Comparison of ENCODE assay signal across 17 mouse cellular contexts in genomic region chr3:96168466-96169158, GRCm38 (mm10). TPM values are rescaled to one million over a fixed set of nuclear protein-coding genes. Genes with fewer than 3 reads are reported as not detected.
DNase-seq lines count a peak whose midpoint lies in the region; ATAC-seq and TF ChIP-seq lines count a peak whose summit lies in the region.
"Had no signal": no experiment of that assay in that cellular context is flagged by ENCODE, and none has a peak within 500 bp of the region (broad histone marks: within the 10 kb centered on the region; RNA-seq: fewer than 3 reads in every experiment).

No protein-coding gene starts in this region.

- no peak for TF ChIP-seq CTCF in gastrocnemius, adult 2 months (IDR thresholded peaks at IDR 0.05)
- TF ChIP-seq CTCF in MEL (IDR thresholded peaks at IDR 0.05 in 2 of 3, conservative IDR thresholded peaks at IDR 0.05 in 1 of 3; ENCODE audit: control insufficient read depth in 1 of 3, insufficient read depth in 1 of 3, low read depth in 2 of 3, low read length in 3 of 3, poor library complexity in 1 of 3, severe bottlenecking in 1 of 3), result no peak

- peaks cover 23% of the 10 kb centered on the region for H3K79me2 ChIP-seq in MEL (ENCODE audit: control insufficient read depth, insufficient read depth, low read length, poor library complexity)

- no peak for DNase-seq in gastrocnemius, adult 2 months
- DNase-seq in gastrocnemius, postnatal 10 days, result no peak
- DNase-seq in limb, embryonic 10.5 days (ENCODE audit: low spot score), result no peak
- no peak for DNase-seq in MEL (ENCODE audit: low read depth, low spot score)
- DNase-seq in cerebellum, adult 11 months, result no peak
- DNase-seq: adrenal gland, adult 2 months; cerebellum, adult 18-20 months; gastrocnemius, postnatal 36 days; kidney, adult 18-20 months; lung, adult 18-20 months; right cerebral cortex, postnatal 25 days; thymus, postnatal 25 days had no signal

- no peak overlapping the region for H3K4me2 ChIP-seq in limb, embryonic 15.5 days
- H3K4me2 ChIP-seq in heart, embryonic 14.5 days (ENCODE audit: low read length), result no peak overlapping the region
- H3K4me2 ChIP-seq: neural tube, embryonic 12.5 days had no signal

- peak overlapping the region; percentile 100 for H3K27ac ChIP-seq in gastrocnemius, adult 2 months
- H3K27ac ChIP-seq in limb, embryonic 15.5 days, result peak overlapping the region; percentile 18; the same call in 1 of the 2 replicates
- no peak overlapping the region for H3K27ac ChIP-seq in limb, embryonic 10.5 days
- no peak overlapping the region for H3K27ac ChIP-seq in MEL (ENCODE audit: control insufficient read depth, low read depth, low read length)
- H3K27ac ChIP-seq in heart, embryonic 14.5 days (replicated peaks in 1 of 2; ENCODE audit: control insufficient read depth in 1 of 2, insufficient read depth in 1 of 2, low read depth in 2 of 2, low read length in 2 of 2), result peak overlapping the region; percentile 35 to 44; a peak in 2 of 4 replicates
- H3K27ac ChIP-seq: neural tube, embryonic 12.5 days had no signal

- no peaks in the 10 kb centered on the region for H3K9me3 ChIP-seq in limb, embryonic 15.5 days
- no peaks in the 10 kb centered on the region for H3K9me3 ChIP-seq in limb, embryonic 10.5 days (replicated peaks)
- no peaks in the 10 kb centered on the region for H3K9me3 ChIP-seq in MEL (replicated peaks; ENCODE audit: insufficient read depth, low read length)
- no peaks in the 10 kb centered on the region for H3K9me3 ChIP-seq in heart, embryonic 14.5 days (ENCODE audit: control insufficient read depth, low read length)
- H3K9me3 ChIP-seq: neural tube, embryonic 12.5 days had no signal

- peaks cover 31% of the 10 kb centered on the region for H3K36me3 ChIP-seq in limb, embryonic 15.5 days
- H3K36me3 ChIP-seq in limb, embryonic 10.5 days, result peaks cover 37% of the 10 kb centered on the region
- H3K36me3 ChIP-seq in MEL (ENCODE audit: control insufficient read depth in 1 of 2, insufficient read depth in 2 of 2, low read length in 2 of 2), result peaks cover 0 to 17% of the 10 kb centered on the region in 2 experiments; a peak in 2 of 4 replicates
- peaks cover under 1% of the 10 kb centered on the region for H3K36me3 ChIP-seq in heart, embryonic 14.5 days (ENCODE audit: control insufficient read depth, insufficient read depth, low read length)

- TF ChIP-seq POLR2A in MEL (IDR thresholded peaks at IDR 0.05; ENCODE audit: control insufficient read depth in 1 of 2, insufficient read depth in 1 of 2, low read depth in 1 of 2, low read length in 2 of 2, poor library complexity in 1 of 2), result no peak

- WGBS in limb, embryonic 15.5 days, result 81% methylated on average over 12 of the region's 12 CpGs
- WGBS in limb, embryonic 10.5 days, result 88% methylated on average over 12 of the region's 12 CpGs
- 59% methylated on average over 12 of the region's 12 CpGs for WGBS in heart, embryonic 14.5 days

- TF ChIP-seq EP300 in MEL (IDR thresholded peaks at IDR 0.05; ENCODE audit: low read depth in 1 of 2, low read length in 2 of 2), result no peak

- no peak for TF ChIP-seq RAD21 in MEL (IDR thresholded peaks at IDR 0.05; ENCODE audit: low read depth, low read length)

- no peaks in the 10 kb centered on the region for H3K27me3 ChIP-seq in limb, embryonic 15.5 days
- H3K27me3 ChIP-seq in limb, embryonic 10.5 days (ENCODE audit: low read depth, poor library complexity, severe bottlenecking), result no peaks in the 10 kb centered on the region
- H3K27me3 ChIP-seq in MEL (ENCODE audit: control insufficient read depth in 1 of 2, insufficient read depth in 2 of 2, low read length in 2 of 2), result no peaks in the 10 kb centered on the region
- no peaks in the 10 kb centered on the region for H3K27me3 ChIP-seq in heart, embryonic 14.5 days (ENCODE audit: control insufficient read depth, insufficient read depth, low read length)
- H3K27me3 ChIP-seq: CH12.LX; neural tube, embryonic 12.5 days had no signal

- ATAC-seq in limb, embryonic 15.5 days (ENCODE audit: insufficient number of reproducible peaks, low FRiP score, low TSS enrichment, low read depth), result no peak
- ATAC-seq in heart, embryonic 14.5 days (ENCODE audit: insufficient number of reproducible peaks, insufficient read depth, low FRiP score, low read depth), result no peak

- no peak overlapping the region for H3K9ac ChIP-seq in limb, embryonic 15.5 days
- H3K9ac ChIP-seq in MEL (ENCODE audit: control insufficient read depth, low read depth, low read length, poor library complexity, severe bottlenecking), result no peak overlapping the region
- no peak overlapping the region for H3K9ac ChIP-seq in heart, embryonic 14.5 days (ENCODE audit: low read length)
- H3K9ac ChIP-seq: neural tube, embryonic 12.5 days had no signal

- H3K4me3 ChIP-seq in gastrocnemius, adult 2 months, result peak overlapping the region; percentile 60
- no peak overlapping the region for H3K4me3 ChIP-seq in limb, embryonic 15.5 days
- no peak overlapping the region for H3K4me3 ChIP-seq in limb, embryonic 10.5 days
- H3K4me3 ChIP-seq in MEL (ENCODE audit: control insufficient read depth in 1 of 2, insufficient read depth in 1 of 2, low read depth in 2 of 2, low read length in 2 of 2), result no peak overlapping the region
- H3K4me3 ChIP-seq in heart, embryonic 14.5 days (ENCODE audit: control insufficient read depth in 1 of 2, insufficient read depth in 1 of 2, low read depth in 1 of 2, low read length in 2 of 2), result no peak overlapping the region
- H3K4me3 ChIP-seq: neural tube, embryonic 12.5 days had no signal

- intact Hi-C loops in gastrocnemius, adult 2 months (cut with DNase I), result no loop called here

- H3K4me1 ChIP-seq in limb, embryonic 15.5 days, result peaks cover 22% of the 10 kb centered on the region
- H3K4me1 ChIP-seq in limb, embryonic 10.5 days, result peaks cover 26% of the 10 kb centered on the region
- H3K4me1 ChIP-seq in MEL (ENCODE audit: control insufficient read depth in 1 of 2, insufficient read depth in 2 of 2, low read length in 2 of 2), result peaks cover 8 to 18% of the 10 kb centered on the region in 2 experiments
- H3K4me1 ChIP-seq in heart, embryonic 14.5 days (ENCODE audit: control insufficient read depth in 2 of 2, insufficient read depth in 2 of 2, low read length in 2 of 2), result peaks cover 13 to 14% of the 10 kb centered on the region in 2 experiments

TF ChIP-seq in MEL, 35 proteins besides CTCF, POLR2A, EP300 and RAD21 (continues in another document):
- TF ChIP-seq TAL1 (IDR thresholded peaks at IDR 0.05; ENCODE audit: low read length), result no peak
- TF ChIP-seq GATA1 (IDR thresholded peaks at IDR 0.05; ENCODE audit: low read depth, low read length), result no peak
- TF ChIP-seq MXI1 (IDR thresholded peaks at IDR 0.05; ENCODE audit: low read depth, low read length), result no peak

RNA-seq across cellular contexts. Expression of gene Sf3b4, which starts 3.5 kb away (rescaled TPM):
- 10 to 100 TPM; 11.0 to 11.7 TPM for total RNA-seq in gastrocnemius, adult 2 months (2021)
- total RNA-seq in gastrocnemius, postnatal 10 days (2021), result 10 to 100 TPM; 18.4 to 22.5 TPM
- 148 TPM in 2 replicates for polyA plus RNA-seq in limb, embryonic 15.5 days (2015; fragmentation: Nextera tagmentation; extraction: Ambion mirVana)
- 290 and 304 TPM in 2 replicates for polyA plus RNA-seq in limb, embryonic 10.5 days (2016; fragmentation: Nextera tagmentation; extraction: Ambion mirVana)
- 135 and 157 TPM in 2 replicates for total RNA-seq in MEL (2012; rRNA removed)
- 100 to 1,000 TPM; 102 to 423 TPM for polyA plus RNA-seq in MEL (2012; ENCODE audit: insufficient read depth in 1 of 2, insufficient read length in 2 of 2, low read depth in 1 of 2, low replicate concordance in 2 of 2, missing spikeins in 1 of 2)
- polyA plus RNA-seq in heart, embryonic 14.5 days (2014; fragmentation: Nextera tagmentation; extraction: Ambion mirVana), result 83.7 and 88.8 TPM in 2 replicates

RNA-seq across cellular contexts. Expression of gene Mtmr11, which starts 6.8 kb away (rescaled TPM):
- 1 to 10 TPM; 1.9 to 2.5 TPM for total RNA-seq in gastrocnemius, adult 2 months (2021)
- total RNA-seq in gastrocnemius, postnatal 10 days (2021), result 10 to 100 TPM in 1 of 2 experiments, 1 to 10 TPM in 1; 4.3 to 12.0 TPM
- 33.5 and 33.6 TPM in 2 replicates for polyA plus RNA-seq in limb, embryonic 15.5 days (2015; fragmentation: Nextera tagmentation; extraction: Ambion mirVana)
- 10.8 and 18.2 TPM in 2 replicates for polyA plus RNA-seq in limb, embryonic 10.5 days (2016; fragmentation: Nextera tagmentation; extraction: Ambion mirVana)
- 0.62 and 0.77 TPM in 2 replicates for total RNA-seq in MEL (2012; rRNA removed)
- polyA plus RNA-seq in MEL (2012; ENCODE audit: insufficient read depth in 1 of 2, insufficient read length in 2 of 2, low read depth in 1 of 2, low replicate concordance in 2 of 2, missing spikeins in 1 of 2), result 1 to 10 TPM in 1 of 2 experiments, not detected in 1; 1.4 TPM
- polyA plus RNA-seq in heart, embryonic 14.5 days (2014; fragmentation: Nextera tagmentation; extraction: Ambion mirVana), result 7.7 and 7.9 TPM in 2 replicates
- total RNA-seq: megakaryocyte-erythroid progenitor cell, adult 5-6 weeks had no signal

RNA-seq across cellular contexts. Expression of gene Sv2a, which starts 12.3 kb away (rescaled TPM):
- under 1 TPM; 0.25 to 0.26 TPM for total RNA-seq in gastrocnemius, adult 2 months (2021)
- total RNA-seq in gastrocnemius, postnatal 10 days (2021), result 1 to 10 TPM; 4.1 TPM
- polyA plus RNA-seq in limb, embryonic 15.5 days (2015; fragmentation: Nextera tagmentation; extraction: Ambion mirVana), result 2.7 and 3.0 TPM in 2 replicates
- 3.6 and 3.9 TPM in 2 replicates for polyA plus RNA-seq in limb, embryonic 10.5 days (2016; fragmentation: Nextera tagmentation; extraction: Ambion mirVana)
- total RNA-seq in MEL (2012; rRNA removed), result 0.77 and 2.1 TPM in 2 replicates
- polyA plus RNA-seq in MEL (2012; ENCODE audit: insufficient read depth in 1 of 2, insufficient read length in 2 of 2, low read depth in 1 of 2, low replicate concordance in 2 of 2, missing spikeins in 1 of 2), result 1 to 10 TPM in 1 of 2 experiments, not detected in 1; 3.3 TPM
- 10.8 and 12.0 TPM in 2 replicates for polyA plus RNA-seq in heart, embryonic 14.5 days (2014; fragmentation: Nextera tagmentation; extraction: Ambion mirVana)

RNA-seq across cellular contexts. Expression of gene Bola1, which starts 50.9 kb away (rescaled TPM):
- 10 to 100 TPM; 24.5 to 29.3 TPM for total RNA-seq in gastrocnemius, adult 2 months (2021)
- 10 to 100 TPM; 23.3 to 28.3 TPM for total RNA-seq in gastrocnemius, postnatal 10 days (2021)
- 45.2 and 46.0 TPM in 2 replicates for polyA plus RNA-seq in limb, embryonic 15.5 days (2015; fragmentation: Nextera tagmentation; extraction: Ambion mirVana)
- polyA plus RNA-seq in limb, embryonic 10.5 days (2016; fragmentation: Nextera tagmentation; extraction: Ambion mirVana), result 74.2 and 76.5 TPM in 2 replicates
- 115 and 123 TPM in 2 replicates for total RNA-seq in MEL (2012; rRNA removed)
- polyA plus RNA-seq in MEL (2012; ENCODE audit: insufficient read depth in 1 of 2, insufficient read length in 2 of 2, low read depth in 1 of 2, low replicate concordance in 2 of 2, missing spikeins in 1 of 2), result 100 to 1,000 TPM in 1 of 2 experiments, not detected in 1; 124 TPM
- 50.2 and 56.1 TPM in 2 replicates for polyA plus RNA-seq in heart, embryonic 14.5 days (2014; fragmentation: Nextera tagmentation; extraction: Ambion mirVana)

RNA-seq across cellular contexts. Expression of gene Hist2h2ab, which starts 51.1 kb away (rescaled TPM):
- total RNA-seq in gastrocnemius, adult 2 months (2021), result 1 to 10 TPM in 1 of 2 experiments, under 1 TPM in 1; 0.87 to 1.2 TPM
- 10 to 100 TPM; 10.3 to 10.7 TPM for total RNA-seq in gastrocnemius, postnatal 10 days (2021)
- polyA plus RNA-seq in limb, embryonic 15.5 days (2015; fragmentation: Nextera tagmentation; extraction: Ambion mirVana), result not detected in 2 replicates
- 0.63 and 1.2 TPM in 2 replicates for polyA plus RNA-seq in limb, embryonic 10.5 days (2016; fragmentation: Nextera tagmentation; extraction: Ambion mirVana)
- total RNA-seq in MEL (2012; rRNA removed), result 197 and 234 TPM in 2 replicates
- polyA plus RNA-seq in MEL (2012; ENCODE audit: insufficient read depth in 1 of 2, insufficient read length in 2 of 2, low read depth in 1 of 2, low replicate concordance in 2 of 2, missing spikeins in 1 of 2), result under 1 TPM in 1 of 2 experiments, not detected in 1; 0.72 TPM
- 1.3 TPM in 1 of 2 replicates, not detected in the other for polyA plus RNA-seq in heart, embryonic 14.5 days (2014; fragmentation: Nextera tagmentation; extraction: Ambion mirVana)

Comparison
In these comparisons a context has a peak if more than half of its experiments do, and no peak if none do; other contexts are left out.
1. H3K27ac ChIP-seq: peak in gastrocnemius, adult 2 months (single experiment), limb, embryonic 15.5 days (single experiment) and heart, embryonic 14.5 days (2 of 2); none in limb, embryonic 10.5 days (single experiment) and MEL (single experiment).